Mouse (Mus musculus) brain, embryonic 14.5 days (tissue): ENCODE results near the gene Pax5.

Experiments used
- CTCF ChIP-seq: fragments of 200-500 bp; IDR thresholded peaks from 2 replicates; pipeline ENCODE4 v1.5.1; 2012; ENCODE audit warnings: inconsistent platforms, mild to moderate bottlenecking, moderate library complexity, borderline replicate concordance; ENCODE audit not compliant: insufficient read depth, insufficient read length; ENCODE audit errors: extremely low read depth
- POLR2A ChIP-seq: fragments of 200-500 bp; IDR thresholded peaks from 2 replicates; pipeline ENCODE4 v1.6.1; 2012; ENCODE audit warnings: mild to moderate bottlenecking, inconsistent platforms, borderline replicate concordance; ENCODE audit not compliant: poor library complexity, insufficient read depth, insufficient read length, severe bottlenecking; ENCODE audit errors: extremely low read depth

DNA sequence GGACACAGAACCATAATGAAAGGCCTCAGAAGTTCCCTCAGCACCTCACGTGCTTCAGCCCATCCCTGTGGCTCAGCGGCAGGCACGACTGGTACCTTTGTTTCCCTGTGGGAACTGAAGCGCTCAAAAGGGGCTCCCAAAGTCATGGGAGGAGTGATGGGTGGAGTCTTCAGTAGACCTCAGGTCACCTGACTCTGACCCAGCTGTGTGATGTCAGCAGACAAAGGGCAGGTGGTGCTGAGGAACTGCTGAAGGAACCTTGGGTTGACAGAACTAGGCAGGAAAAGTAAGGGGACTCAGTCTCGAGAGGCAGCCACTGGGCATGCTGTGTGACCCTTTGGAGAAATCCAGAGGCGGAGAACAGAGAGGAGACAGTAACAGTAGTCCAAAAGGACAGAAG, 41.7 kb downstream of the Pax5 start:
- TF ChIP-seq CTCF (no peak), POLR2A (no peak)
